Mouse (Mus musculus) lung, postnatal 14 days (tissue): Measurements from ENCODE around the gene Ripor2.

Experiments
- DNase-seq: peaks from one replicate; pipeline ENCODE4 v3.0.0; 2021

The Ripor2 gene

DNA sequence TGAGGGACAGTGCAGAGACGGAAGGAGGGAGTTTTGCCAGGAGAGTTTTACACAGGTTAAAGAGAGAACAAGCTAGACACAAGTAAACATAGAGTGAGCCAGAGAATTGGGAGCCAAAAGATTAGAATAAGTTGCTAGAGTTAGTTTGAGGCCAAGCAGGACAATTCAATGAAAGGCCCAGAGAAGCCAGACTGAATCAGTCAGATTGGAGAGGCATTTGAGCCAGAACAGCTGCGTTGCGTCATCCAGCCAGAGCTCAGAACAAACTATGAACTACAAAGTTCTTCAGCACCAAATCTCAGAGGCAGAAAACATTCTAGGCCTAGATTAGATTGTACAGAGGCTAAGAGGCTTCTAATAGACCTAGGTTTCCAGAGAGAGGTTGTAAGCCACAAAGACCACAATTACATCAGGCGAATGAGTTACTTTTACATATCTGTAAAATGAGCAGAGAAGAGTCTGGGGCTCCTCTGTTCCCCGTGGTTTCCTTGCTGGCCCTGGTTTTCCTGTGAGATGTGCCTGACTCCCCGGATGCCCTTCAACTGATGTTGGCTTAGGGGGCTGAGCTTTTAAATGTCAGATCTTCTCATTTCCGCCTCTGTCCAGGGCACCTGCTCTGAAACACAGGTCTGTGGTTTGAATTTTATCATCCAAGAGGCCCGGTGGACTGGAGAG, 196.9 kb downstream of the Ripor2 start:
- DNase-seq = no peak

DNA sequence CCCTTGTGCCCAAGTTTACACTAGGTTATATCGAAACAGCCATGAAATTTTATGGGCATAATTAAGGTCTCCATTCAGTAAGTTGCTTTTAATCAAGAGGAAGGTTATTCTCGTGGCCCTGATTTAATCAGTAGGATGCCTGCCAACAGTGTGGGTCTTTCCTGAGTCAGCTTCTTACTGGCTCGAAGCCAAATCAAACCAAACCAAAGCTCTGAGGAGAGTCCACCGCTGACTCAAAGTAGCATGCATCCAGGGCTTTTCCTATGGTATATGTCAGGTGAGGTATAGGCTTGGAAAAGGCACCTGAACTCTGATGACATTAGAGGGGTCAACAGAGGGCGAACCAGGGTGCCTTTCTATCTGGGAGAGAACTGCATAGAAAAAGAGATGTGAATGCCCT, 199.9 kb downstream of the Ripor2 start:
- peak; percentile 27 for DNase-seq
